Mouse (Mus musculus): ENCODE data around the gene Sytl1. TPM values are rescaled to one million over a fixed set of nuclear protein-coding genes. Genes with fewer than 3 reads are reported as not detected.

The Sytl1 gene
- polyA plus RNA-seq, 1 experiment from 2014 or later, result 34.8 TPM

DNA sequence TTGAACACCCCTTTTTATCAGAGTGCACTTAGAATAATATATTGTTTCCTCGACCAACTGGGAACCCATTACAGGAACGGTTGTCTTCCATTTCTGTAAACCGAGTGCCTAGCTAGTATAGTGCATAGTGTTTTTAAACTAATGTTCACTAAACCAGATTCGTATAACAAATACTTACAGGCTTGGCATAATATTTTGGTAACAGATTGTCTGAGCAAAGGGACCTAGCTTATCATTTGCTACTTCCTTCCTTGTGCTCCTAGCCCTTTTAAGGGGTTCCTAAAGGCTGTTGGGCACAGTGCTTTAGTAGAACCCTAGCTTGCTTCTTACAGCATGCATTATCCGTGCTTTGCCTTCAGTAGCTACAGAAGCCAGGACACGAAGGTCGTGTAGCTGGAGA lies 18.6 kb upstream of the Sytl1 start:
- DNase-seq (ENCODE audit: low spot score), result no peak

DNA sequence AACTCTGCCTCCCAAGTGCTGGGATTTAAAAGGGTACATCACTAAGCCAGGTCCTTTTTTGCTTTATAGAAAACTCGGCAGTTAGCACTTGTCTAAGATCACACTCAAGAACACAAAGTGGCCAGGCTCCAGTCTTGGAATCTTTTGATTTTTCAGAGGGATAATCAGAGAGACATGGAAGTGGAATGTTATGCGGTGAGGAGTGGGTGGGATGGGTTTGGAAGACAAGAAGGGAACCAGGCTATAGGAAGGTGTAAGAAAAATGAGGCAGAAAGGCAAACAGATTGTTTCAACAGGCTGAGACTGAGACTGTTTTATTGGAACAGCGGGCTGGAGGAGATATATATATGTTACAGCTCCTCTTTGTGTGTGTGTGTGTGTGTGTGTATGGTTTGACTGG lies 15.6 kb upstream of the Sytl1 start:
- DNase-seq (ENCODE audit: low spot score), result no peak

DNA sequence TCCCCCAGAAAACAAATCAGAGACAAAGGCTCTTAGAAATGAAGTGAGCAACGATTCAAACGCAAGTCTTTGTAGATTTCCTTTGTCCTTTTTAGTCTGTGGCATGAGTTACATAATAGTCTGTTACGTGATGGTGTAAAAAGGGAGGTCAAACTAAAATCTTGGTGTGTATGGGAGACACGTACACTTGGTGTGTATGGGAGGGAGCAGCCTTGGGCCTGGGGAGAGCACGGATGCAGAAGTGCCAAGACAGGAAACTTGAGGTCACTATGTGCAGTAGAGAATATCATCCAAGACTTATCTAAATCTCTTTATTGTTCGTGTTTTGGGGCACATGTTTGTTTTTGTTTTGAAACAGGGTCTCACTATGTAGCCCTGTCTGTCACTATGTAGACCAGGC lies 15.2 kb upstream of the Sytl1 start:
- no peak for DNase-seq (ENCODE audit: low spot score)

DNA sequence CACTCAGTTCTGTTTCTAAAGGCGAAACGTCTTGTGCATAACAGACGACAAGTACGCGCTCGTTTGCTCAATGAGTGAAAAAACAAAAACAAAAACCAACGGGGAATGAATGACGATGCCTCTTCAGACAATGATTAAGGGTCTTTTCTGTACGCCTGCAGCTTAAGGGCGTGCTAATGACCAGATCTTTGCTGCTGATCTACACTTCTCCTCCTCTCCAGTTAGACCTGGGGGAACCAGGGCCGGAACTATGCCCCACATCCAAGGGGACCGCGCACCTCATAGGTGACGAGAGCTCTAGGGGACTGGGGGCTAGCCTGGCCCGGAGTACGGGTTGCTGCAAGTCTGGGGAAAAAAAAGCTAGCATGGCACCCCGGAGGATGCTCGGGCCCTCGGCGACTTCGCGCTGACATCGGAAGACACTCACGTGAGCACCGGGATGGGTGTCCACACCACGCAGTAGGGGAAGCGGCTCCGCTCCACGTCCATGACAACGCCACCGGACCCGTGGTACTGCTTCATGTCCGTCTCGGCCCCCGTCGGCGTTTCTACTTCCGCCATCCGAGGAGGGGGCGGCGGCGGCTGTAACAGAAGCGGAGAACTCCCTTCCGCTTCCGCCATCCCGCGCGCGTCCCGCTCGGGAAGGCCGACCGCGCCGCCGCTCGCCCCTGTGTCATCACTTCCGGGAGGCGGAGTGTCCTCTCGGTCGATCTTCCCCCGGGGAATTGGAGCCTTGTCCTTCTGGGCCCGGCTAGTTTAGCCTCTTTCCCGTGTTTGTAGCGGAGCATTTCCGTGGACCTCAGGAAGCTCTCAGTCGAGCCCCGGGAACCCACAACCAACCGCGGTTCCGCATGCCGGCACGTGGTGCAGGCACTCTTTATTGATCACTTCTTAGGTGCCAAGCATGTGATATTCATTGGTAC lies 14.5 kb upstream of the Sytl1 start, which contains the start of gene Tmem222:
Tmem222 (minus strand) TSS at position 689 of the 923 bp plus-strand sequence.
- DNase-seq (ENCODE audit: low spot score), result peak; percentile 92

DNA sequence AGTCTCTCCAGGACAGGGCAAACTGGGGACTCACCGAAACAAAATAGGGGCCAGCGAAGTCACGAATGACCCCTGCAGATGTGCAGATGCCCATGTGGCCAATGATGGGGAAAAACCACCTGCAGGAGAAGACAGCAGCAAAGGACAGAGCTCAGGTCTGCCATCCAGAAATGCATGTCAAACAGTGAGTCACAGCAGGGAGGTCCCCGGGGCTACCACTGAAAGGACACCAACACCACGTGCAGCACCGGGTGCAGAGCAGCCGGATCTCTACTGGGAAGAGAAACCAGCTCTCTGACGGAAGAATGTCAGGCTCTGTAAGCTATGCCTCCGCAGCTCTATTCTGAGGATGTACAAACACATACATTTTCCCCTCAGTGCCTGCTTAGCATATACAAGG lies 8.0 kb upstream of the Sytl1 start:
- DNase-seq (ENCODE audit: low spot score), result no peak

DNA sequence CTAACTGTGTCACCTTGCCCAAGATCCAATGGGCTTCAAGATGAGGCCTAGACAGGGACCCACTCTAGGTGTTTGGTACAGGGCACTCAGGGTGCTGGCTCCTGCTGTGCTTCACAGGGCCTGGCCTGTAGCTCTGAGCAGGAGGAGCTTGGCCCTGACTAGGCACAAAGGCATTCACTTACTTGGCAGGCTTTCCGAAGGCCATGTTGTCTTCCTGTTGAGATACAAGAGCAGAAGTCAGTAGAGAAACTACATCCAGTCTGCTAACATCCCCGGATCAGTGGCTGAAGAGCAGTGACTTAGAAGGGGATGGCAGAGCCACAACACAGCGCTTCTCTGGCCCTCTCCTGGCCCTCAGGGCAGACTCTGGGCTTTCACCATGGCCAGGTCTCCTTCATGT lies 6.7 kb upstream of the Sytl1 start:
- DNase-seq (ENCODE audit: low spot score), result no peak

DNA sequence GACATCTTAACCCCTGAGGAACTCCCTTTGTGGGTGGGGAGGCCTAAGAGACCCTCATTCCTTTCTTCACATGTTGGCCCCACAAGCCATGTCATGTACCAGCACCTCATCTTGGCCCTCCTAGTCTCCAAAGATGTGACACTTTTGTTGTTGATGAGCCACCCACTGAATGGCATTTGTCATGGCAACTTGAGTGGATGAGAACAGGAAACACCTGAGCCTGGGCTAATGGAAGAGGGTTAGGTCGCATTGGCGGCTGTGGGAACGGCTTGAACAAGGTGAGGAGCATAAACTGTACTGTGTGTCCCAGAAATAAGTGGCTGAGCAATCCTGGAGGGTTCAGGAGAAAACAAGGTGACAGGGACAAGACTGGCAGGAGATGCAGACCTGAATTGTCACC lies 6.0 kb upstream of the Sytl1 start:
- no peak for DNase-seq (ENCODE audit: low spot score)

DNA sequence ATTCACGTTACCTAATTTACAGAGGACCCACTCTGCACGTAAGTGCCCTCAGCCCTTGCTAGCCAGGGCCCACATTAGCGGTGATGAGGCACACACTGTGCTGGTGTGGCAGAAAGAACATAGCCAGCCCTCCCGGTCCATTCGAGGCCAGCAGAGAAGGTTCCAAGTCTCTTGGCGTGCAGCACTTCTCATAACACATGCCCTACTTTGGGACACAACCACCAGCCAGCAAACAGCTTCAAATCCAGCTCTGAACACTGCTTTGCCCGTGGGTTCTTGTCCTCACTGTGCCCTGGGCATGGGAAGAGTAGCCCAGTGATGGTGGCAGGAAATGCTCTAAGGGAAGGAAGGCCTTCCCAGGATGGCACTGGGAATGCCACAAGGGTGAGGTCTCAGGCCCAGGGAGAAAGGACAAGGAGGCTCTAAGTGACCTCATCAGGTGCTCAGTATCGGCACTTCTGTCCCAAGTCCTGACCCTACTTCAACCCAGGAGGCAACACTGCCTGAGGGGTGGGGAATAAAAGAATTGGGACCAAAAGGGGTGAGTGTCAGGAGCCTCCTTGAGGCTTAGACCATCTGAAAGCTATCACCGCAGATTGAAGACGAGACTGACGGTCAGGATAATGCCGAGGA lies 3.5 kb upstream of the Sytl1 start:
- DNase-seq (ENCODE audit: low spot score), result no peak

DNA sequence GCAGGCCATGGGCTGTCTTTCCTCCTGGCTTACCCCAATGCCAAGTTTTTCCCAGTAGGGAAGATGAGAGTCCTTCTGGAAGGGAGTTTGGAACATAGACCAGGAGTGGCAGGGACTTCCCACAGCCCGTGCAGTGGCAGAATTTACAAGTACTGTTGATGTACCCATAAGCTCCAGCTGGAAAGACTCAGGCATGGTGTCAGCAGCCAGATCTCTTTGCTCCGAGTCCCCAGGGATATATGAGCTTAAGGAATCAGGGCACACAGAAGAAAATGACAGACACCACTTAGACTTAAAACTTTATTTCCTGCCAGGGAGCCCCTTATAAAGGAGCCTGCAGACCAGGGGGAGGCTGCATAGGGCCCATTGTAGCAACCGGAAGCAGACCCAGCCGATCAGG lies 2.8 kb upstream of the Sytl1 start:
- DNase-seq (ENCODE audit: low spot score), result no peak

DNA sequence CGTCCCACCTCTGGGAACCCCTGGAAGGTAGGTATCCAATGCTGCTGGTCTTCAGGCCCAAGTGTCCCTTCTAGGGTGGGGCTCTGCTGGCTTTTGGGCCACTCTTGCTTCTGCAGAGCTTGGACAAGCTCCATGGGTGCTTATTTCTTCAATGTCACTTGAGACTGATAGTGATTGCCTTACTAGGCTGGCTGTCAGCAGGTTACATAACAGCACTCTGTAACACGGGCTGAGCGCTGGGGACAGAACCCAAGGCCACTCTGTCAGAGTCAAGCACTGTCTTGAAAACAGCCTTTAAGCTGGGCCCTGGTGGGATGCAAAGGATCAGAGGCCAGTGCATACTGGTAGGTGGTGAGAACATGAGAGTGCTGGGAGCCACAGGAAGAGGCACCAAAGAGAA lies 2.4 kb upstream of the Sytl1 start:
- DNase-seq (ENCODE audit: low spot score), result no peak

DNA sequence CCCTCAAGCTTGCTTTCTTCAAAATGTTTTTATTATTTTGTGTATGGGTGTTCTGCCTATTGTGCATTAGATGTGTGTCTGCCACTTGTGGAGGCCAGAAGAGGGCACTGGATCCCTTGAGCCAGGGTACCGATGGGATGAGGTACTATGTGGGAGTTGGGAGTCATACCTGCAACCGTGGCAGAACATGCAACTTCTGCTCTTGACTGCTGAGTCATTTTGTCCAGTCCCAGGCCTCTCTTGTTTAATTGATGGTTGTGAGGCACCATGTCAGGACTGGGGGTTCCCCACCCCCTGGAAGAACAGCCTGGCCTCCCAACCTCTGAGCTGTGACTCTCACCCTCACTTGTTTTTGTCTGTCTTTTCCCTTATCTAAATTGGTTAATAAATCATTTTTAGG lies 1.6 kb upstream of the Sytl1 start:
- DNase-seq (ENCODE audit: low spot score), result no peak

DNA sequence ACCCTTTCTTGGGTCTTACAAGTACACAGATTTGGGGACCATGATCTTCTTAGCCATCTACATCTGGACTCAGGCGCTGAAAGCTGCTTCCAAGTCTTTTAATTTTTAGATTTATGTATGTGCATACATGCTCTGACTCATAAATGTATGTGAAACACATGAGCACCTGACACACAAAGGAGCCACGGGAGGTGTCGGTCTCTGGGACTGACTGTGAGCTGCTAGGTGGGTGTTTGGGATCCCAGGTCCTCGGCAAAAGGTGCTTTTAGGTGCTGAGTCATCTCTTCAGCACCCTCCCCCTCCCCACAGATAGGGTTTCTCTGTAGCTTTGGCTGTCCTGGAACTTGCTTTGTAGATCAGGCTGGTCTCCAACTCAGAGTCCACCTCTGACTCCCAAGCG lies 843 bp upstream of the Sytl1 start:
- no peak for DNase-seq (ENCODE audit: low spot score)

DNA sequence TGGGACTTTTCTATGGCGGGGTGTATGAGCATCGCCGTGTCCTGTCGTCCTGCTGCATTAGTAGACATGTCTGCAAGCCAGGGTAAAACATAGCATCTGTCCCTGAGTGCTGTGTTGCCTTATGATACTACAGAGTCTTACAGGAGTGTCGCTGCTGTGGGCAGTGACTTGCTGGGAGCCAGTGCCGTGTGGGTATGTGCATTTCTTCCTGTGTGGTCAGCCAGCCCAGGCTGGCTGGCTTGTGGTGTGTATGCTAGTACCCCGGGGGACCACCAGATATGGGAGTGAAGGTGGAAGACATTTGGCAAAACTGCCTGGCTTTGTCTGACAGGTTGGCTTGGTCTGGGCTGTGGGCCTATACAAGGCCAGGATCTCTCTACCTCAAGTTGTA lies 543 bp downstream of the Sytl1 start:
- no peak for DNase-seq (ENCODE audit: low spot score)

DNA sequence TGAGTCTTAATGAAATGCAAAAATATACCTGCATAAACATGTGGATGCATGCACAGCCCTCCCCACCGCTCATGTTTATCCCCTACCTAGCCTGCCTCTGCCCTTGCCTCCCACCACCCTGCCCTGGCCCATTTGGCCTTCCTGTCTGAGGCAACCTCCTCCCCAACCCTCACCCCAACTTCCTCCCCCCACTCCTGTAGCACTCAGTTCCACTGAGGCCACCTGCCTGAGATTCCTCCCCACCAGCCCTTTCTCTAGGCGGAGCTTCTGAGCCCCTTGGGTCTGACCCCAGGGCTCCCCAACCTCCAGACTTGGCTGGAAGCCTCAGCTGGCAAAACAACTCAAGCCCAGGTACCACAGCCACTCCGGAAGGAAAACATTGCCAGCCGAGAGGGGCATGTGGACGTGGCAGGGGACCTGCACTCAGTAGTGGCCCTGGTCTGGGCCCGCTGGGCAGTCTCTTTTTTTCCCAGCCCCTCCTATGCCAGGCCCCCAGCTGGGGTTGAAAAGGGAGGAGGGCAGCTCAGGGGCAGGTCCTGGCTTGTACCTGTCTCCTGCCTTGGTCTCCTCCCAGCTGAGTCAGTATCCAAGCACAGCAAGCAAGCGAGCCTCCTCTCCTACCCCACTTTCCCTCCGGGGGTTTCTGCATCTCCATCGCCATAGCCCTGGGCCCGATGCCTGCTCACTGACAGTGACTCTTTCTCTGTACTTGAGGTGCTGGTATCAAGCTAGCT lies 1.1 kb downstream of the Sytl1 start:
- DNase-seq (ENCODE audit: low spot score), result peak; percentile 75

DNA sequence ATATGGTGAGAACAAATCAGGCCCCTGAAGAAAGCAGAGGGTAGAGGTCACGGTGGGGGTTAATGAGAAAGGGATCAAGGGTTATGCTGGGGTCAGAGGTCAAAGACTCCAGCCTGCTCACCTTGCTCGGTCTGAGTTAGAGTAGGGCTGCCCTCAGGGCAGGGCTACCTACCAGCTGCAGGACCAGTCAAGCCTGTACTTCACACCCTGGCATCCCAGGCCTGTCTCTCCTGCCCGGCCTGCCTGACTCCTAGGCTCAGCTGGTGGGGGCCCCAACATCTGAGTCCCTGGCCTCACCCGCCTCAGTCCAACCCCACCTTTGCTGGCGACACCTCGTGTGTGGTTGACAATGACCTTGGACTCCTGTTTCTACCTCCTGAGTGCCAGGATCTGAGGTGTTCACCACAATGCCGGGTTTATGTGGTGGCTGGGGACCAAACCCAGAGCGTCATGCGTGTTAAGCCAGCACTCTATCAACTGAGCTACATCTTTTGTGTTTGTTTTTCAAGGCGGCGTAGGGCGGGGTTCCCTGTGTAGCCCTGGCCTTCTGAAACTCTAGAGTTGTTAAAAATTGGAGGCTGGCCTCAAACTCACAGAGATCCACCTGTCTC lies 5.0 kb downstream of the Sytl1 start:
- DNase-seq (ENCODE audit: low spot score), result no peak

DNA sequence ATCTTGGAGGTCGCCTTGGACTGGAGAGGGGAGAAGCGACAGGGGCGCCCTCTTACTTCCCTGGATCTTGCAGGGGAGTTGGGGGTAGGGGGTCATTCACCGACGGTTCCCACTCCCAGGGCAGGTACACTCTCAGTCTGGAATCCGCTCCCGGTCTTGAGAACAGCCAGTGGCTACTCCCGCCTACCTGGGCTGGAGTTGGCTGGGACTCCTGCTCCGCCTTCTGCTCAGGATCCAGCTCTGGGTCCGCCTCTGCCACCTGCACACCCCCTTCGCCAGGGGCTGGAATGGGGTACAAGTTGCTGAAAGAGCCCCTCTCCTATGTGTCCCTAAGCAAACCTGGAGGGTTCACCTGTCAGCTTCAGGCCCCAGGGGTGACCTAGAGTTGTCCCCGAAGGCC lies 5.7 kb downstream of the Sytl1 start:
- DNase-seq (ENCODE audit: low spot score), result no peak

DNA sequence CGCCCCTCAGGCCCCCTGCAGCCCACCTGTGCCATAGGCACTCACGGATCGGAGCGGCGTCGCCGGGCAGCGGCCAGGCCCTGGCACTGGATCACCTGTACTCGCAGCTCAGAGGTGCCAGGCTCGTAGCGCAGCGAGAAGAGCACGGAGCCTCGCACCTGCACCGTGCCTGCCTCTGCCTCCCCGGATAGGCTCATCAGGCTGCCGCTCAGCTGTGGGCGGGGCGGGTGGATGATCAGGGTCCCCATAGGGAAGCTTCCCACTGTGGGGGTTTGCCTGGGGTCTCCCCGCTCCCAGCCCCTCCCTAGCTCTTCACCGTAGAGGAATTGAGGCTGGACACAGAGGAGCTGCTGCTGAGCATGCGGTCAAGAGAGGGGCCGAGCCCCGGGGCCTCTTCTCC lies 6.1 kb downstream of the Sytl1 start:
- DNase-seq (ENCODE audit: low spot score), result no peak

DNA sequence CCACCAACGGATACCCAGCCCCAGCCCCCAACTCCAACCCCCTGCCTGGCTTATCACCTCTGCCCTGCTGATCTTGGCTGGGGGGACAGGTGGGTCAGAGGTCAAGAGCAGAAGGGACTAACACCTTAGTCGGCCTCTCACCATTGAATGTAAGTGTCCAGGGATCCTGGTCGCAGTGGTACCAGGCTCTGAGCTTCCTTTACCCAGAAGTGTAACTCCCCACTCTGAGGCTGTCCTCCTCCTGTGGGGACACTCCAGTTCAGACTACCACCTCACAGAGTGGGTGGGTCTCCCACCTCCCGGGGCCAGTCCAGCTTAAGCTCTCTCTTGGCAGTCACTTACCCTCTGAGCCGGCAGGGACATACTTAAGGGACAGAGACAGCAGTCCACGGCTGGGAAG lies 7.5 kb downstream of the Sytl1 start:
- DNase-seq (ENCODE audit: low spot score), result no peak

DNA sequence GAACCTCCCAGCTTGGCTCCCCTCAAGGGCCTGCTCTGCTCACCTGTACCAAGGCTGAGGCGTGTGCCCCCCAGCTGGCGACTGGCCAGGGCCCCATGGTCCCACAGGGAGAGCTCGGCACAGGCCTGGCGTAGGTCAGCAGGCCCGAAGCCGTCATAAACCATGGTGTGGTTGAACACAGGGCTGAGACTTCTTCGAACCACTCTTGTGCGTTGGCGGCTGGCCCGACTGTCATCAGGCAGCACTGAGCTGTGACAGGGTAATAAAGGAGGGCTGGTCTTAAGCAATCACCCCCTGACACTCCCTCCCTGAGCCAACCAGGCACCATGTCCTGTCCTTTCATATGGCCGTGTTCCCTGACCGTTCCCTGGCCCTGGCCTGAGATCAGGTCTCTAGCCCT lies 9.5 kb downstream of the Sytl1 start:
- no peak for DNase-seq (ENCODE audit: low spot score)

DNA sequence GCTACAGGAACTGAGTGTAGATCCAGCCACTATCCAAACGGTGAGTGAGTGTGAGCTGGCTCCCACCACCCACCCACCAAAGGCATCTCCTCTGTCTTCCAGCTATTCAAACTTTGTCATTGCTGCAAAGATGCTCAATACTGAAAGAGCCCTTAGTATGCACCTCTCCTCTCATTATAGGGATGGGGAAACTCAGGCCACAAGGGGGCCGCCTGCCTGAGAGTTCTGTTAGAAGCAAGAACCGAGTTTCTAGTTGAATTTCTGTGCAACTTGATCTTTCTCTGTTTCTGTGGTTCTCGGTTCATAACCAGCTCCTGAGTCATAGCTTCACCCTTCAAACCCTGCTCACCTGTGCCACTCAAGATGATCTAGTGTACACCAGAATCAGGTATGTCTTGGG lies 10.8 kb downstream of the Sytl1 start:
- no peak for DNase-seq (ENCODE audit: low spot score)

DNA sequence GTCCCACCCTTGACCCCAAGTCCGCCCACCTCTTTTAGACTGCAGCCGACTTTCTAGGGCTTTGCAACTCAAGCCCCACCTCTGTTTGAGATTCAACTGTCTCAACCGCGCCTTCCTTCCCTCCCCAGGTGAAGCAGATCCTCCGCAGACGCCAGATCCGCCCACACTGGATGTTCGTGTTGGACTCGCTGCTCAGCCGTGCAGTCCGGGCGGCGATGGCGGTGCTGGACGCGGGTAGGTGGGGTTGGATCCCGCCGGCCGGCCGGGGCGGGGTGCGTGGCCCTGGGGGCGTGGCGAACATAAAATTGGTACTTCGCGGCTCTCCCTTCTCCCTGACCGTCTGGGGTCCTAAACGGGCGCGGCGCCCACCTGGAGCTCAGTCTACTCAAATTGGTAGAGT lies 11.7 kb downstream of the Sytl1 start:
- no peak for DNase-seq (ENCODE audit: low spot score)

DNA sequence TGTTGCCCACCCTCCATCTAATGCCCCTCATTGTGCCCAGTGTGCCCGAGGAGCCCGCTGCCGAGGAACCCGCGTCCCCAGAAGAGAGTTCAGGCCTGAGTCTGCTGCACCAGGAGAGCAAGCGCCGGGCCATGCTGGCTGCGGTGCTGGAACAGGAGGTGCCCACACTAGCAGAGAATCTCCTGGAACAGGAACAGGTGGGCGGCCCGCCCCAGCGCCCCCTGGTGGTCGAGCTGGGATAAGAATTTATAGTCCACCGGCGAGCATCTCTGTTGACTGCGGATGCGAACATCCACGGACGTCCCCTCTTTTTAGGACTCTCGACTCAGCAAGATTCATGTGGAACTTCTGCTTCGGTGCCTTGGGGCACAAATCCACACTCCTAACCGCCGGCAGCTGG lies 12.3 kb downstream of the Sytl1 start:
- DNase-seq (ENCODE audit: low spot score), result peak; percentile 80

All from thymus, postnatal 0 days (tissue).